Mouse (Mus musculus) lung, embryonic 16.5 days (tissue): ENCODE data around the gene Lonp1. TPM values are rescaled to one million over a fixed set of nuclear protein-coding genes. Genes with fewer than 3 reads are reported as not detected.

ENCODE experiments used
- ATAC-seq: fragments of 200-750 bp; cut with Nextera tagmentation; 2 replicates; pipeline ENCODE4 v1.8.0; 2017; ENCODE audit warnings: low read depth, mild to moderate bottlenecking, moderate library complexity
- H3K27ac ChIP-seq: fragments of 300-500 bp; sonication (generic); 2 replicates; pipeline ENCODE4 v1.5.1; 2014; ENCODE audit warnings: mild to moderate bottlenecking, control low read depth, low read length
- H3K27me3 ChIP-seq: fragments of 300-500 bp; sonication (generic); 2 replicates; pipeline ENCODE4 v1.6.1; 2014; ENCODE audit warnings: low read depth, low read length, mixed read lengths; ENCODE audit not compliant: control insufficient read depth, insufficient read depth
- H3K36me3 ChIP-seq: fragments of 300-500 bp; sonication (generic); 2 replicates; pipeline ENCODE4 v1.6.1; 2014; ENCODE audit warnings: low read length; ENCODE audit not compliant: control insufficient read depth, insufficient read depth
- H3K4me1 ChIP-seq: fragments of 300-500 bp; sonication (generic); replicated peaks from 2 replicates; pipeline ENCODE4 v1.6.1; 2014; ENCODE audit warnings: low read length, mixed read lengths; ENCODE audit not compliant: control insufficient read depth, insufficient read depth
- H3K4me2 ChIP-seq: fragments of 300-500 bp; sonication (generic); 2 replicates; pipeline ENCODE4 v1.6.1; 2014; ENCODE audit warnings: low read depth, low read length, control low read depth
- H3K4me3 ChIP-seq: fragments of 300-500 bp; sonication (generic); 2 replicates; pipeline ENCODE4 v1.5.1; 2014; ENCODE audit warnings: mild to moderate bottlenecking, low read length, control low read depth
- H3K9ac ChIP-seq: fragments of 300-500 bp; sonication (generic); 2 replicates; pipeline ENCODE4 v1.6.1; 2014; ENCODE audit warnings: low read length, control low read depth
- H3K9me3 ChIP-seq: fragments of 300-500 bp; sonication (generic); 2 replicates; pipeline ENCODE4 v1.6.1; 2016; ENCODE audit warnings: low read length; ENCODE audit not compliant: control insufficient read depth
- WGBS: fragments of 180-500 bp; shearing (Covaris S2); extraction: QIAGEN DNeasy Blood & Tissue Kit; methylation state at CpG from one replicate; pipeline ENCODE4 v1.1.7; 2014; 5-methylcytosine and 5-hydroxymethylcytosine counted together
- polyA plus RNA-seq: library from polyadenylated mRNA; unstranded; fragments of >200 nt; fragmentation: Nextera tagmentation; extraction: Ambion mirVana; gene quantifications from 2 replicates; pipeline ENCODE4 v1.2.1, GENCODE M21; 2015

Lonp1 gene
- polyA plus RNA-seq, 1 experiment from 2014 or later, result 41.1 TPM

- no peaks in the 10 kb centered on the region for H3K27me3 ChIP-seq
- 67% methylated on average over 3 of the region's 3 CpGs for WGBS
- no peak overlapping the region for H3K4me2 ChIP-seq
- no peaks in the 10 kb centered on the region for H3K9me3 ChIP-seq
- H3K4me1 ChIP-seq, result peaks cover 26% of the 10 kb centered on the region
- H3K4me3 ChIP-seq, result no peak overlapping the region
- peaks cover 46% of the 10 kb centered on the region for H3K36me3 ChIP-seq
- ATAC-seq, result no peak
- no peak overlapping the region for H3K27ac ChIP-seq
- H3K9ac ChIP-seq, result no peak overlapping the region; the same call in 1 of the 2 replicates
Observed at GRCm38 (mm10) chr17:56607521-56608062, 19.1 kb downstream of the Lonp1 start.

GRCm38 (mm10) chr17:56605431-56605830 is 21.3 kb downstream of the Lonp1 start:
- no peaks in the 10 kb centered on the region for H3K9me3 ChIP-seq
- no peak overlapping the region for H3K9ac ChIP-seq
- no peak for ATAC-seq
- 84% methylated on average over 9 of the region's 9 CpGs for WGBS
- no peaks in the 10 kb centered on the region for H3K27me3 ChIP-seq
- peaks cover 15% of the 10 kb centered on the region for H3K4me1 ChIP-seq
- H3K36me3 ChIP-seq, result peaks cover 64% of the 10 kb centered on the region
- no peak overlapping the region for H3K27ac ChIP-seq
- no peak overlapping the region for H3K4me3 ChIP-seq
- no peak overlapping the region for H3K4me2 ChIP-seq

- no peak for ATAC-seq
- Histone ChIP-seq H3K4me1 (peaks cover 11% of the 10 kb centered on the region), H3K4me3 (no peak overlapping the region), H3K4me2 (no peak overlapping the region), H3K27me3 (no peaks in the 10 kb centered on the region), H3K9me3 (no peaks in the 10 kb centered on the region), H3K36me3 (peaks cover 74% of the 10 kb centered on the region), H3K27ac (no peak overlapping the region), H3K9ac (no peak overlapping the region)
- 88% methylated on average over 3 of the region's 3 CpGs for WGBS
Observed at GRCm38 (mm10) chr17:56604422-56604821, 22.3 kb downstream of the Lonp1 start.

GRCm38 (mm10) chr17:56604070-56604380 is 22.7 kb downstream of the Lonp1 start:
- Histone ChIP-seq H3K4me1 (peaks cover 11% of the 10 kb centered on the region), H3K4me2 (no peak overlapping the region), H3K27ac (no peak overlapping the region), H3K9ac (no peak overlapping the region), H3K27me3 (no peaks in the 10 kb centered on the region), H3K9me3 (no peaks in the 10 kb centered on the region), H3K4me3 (no peak overlapping the region), H3K36me3 (peaks cover 77% of the 10 kb centered on the region)
- WGBS, result 88% methylated on average over 9 of the region's 9 CpGs
- ATAC-seq, result no peak

GRCm38 (mm10) chr17:56603186-56604069 is 23.3 kb downstream of the Lonp1 start:
- no peak for ATAC-seq
- H3K4me1 ChIP-seq, result peaks cover 5% of the 10 kb centered on the region
- no peak overlapping the region for H3K4me3 ChIP-seq
- no peak overlapping the region for H3K27ac ChIP-seq
- H3K36me3 ChIP-seq, result peaks cover 77% of the 10 kb centered on the region
- no peak overlapping the region for H3K4me2 ChIP-seq
- H3K9me3 ChIP-seq, result no peaks in the 10 kb centered on the region
- no peak overlapping the region for H3K9ac ChIP-seq
- H3K27me3 ChIP-seq, result no peaks in the 10 kb centered on the region
- 92% methylated on average over 28 of the region's 28 CpGs for WGBS

GRCm38 (mm10) chr17:56593527-56594271 is 33.0 kb downstream of the Lonp1 start:
- Histone ChIP-seq H3K4me3 (no peak overlapping the region), H3K36me3 (peaks cover 72% of the 10 kb centered on the region), H3K4me1 (no peaks in the 10 kb centered on the region), H3K9me3 (no peaks in the 10 kb centered on the region), H3K27ac (no peak overlapping the region), H3K9ac (0 out of 2 replicates have a peak overlapping the region, but pooled peaks have one; percentile 7), H3K4me2 (no peak overlapping the region), H3K27me3 (no peaks in the 10 kb centered on the region)
- 0 out of 2 replicates have a peak, but pooled peaks have one; percentile 24 for ATAC-seq
- WGBS, result 82% methylated on average over 8 of the region's 8 CpGs

- Histone ChIP-seq H3K9ac (no peak overlapping the region), H3K36me3 (peaks cover 74% of the 10 kb centered on the region), H3K27ac (no peak overlapping the region), H3K4me2 (no peak overlapping the region), H3K4me1 (no peaks in the 10 kb centered on the region), H3K27me3 (no peaks in the 10 kb centered on the region), H3K4me3 (no peak overlapping the region), H3K9me3 (no peaks in the 10 kb centered on the region)
- no peak for ATAC-seq
Observed at GRCm38 (mm10) chr17:56592553-56592952, 34.1 kb downstream of the Lonp1 start.

GRCm38 (mm10) chr17:56588921-56589320 is 37.8 kb downstream of the Lonp1 start:
- no peak for ATAC-seq
- H3K9ac ChIP-seq, result no peak overlapping the region
- no peak overlapping the region for H3K4me2 ChIP-seq
- no peaks in the 10 kb centered on the region for H3K9me3 ChIP-seq
- H3K36me3 ChIP-seq, result peaks cover 40% of the 10 kb centered on the region
- 93% methylated on average over 4 of the region's 4 CpGs for WGBS
- no peak overlapping the region for H3K4me3 ChIP-seq
- no peaks in the 10 kb centered on the region for H3K27me3 ChIP-seq
- H3K27ac ChIP-seq, result no peak overlapping the region
- H3K4me1 ChIP-seq, result peaks cover 13% of the 10 kb centered on the region

GRCm38 (mm10) chr17:56587773-56588172 is 38.9 kb downstream of the Lonp1 start:
- H3K9me3 ChIP-seq, result no peaks in the 10 kb centered on the region
- no peak overlapping the region for H3K4me3 ChIP-seq
- ATAC-seq, result no peak
- no peaks in the 10 kb centered on the region for H3K27me3 ChIP-seq
- H3K9ac ChIP-seq, result no peak overlapping the region
- WGBS, result 65% methylated on average over 1 of the region's 1 CpGs
- peaks cover 31% of the 10 kb centered on the region for H3K36me3 ChIP-seq
- H3K27ac ChIP-seq, result no peak overlapping the region
- H3K4me1 ChIP-seq, result peaks cover 20% of the 10 kb centered on the region
- H3K4me2 ChIP-seq, result no peak overlapping the region
